11 mouse cellular contexts compared by ENCODE assay signal in genomic region chr12:40558600-40558999, GRCm38 (mm10).
A peak's percentile ranks its signal among the peaks of the same experiment; 100 is the strongest.
DNase-seq lines count a peak whose midpoint lies in the region; ATAC-seq and TF ChIP-seq lines count a peak whose summit lies in the region.
"Had no signal": no experiment of that assay in that cellular context is flagged by ENCODE, and none has a peak within 500 bp of the region (broad histone marks: within the 10 kb centered on the region; RNA-seq: fewer than 3 reads in every experiment).

No protein-coding gene starts in this region.

- no peaks in the 10 kb centered on the region for H3K9me3 ChIP-seq in limb, embryonic 13.5 days
- no peaks in the 10 kb centered on the region for H3K9me3 ChIP-seq in limb, embryonic 10.5 days (replicated peaks)
- H3K9me3 ChIP-seq in liver, postnatal 0 days (ENCODE audit: low read length), result no peaks in the 10 kb centered on the region
- H3K9me3 ChIP-seq: hindbrain, embryonic 12.5 days; limb, embryonic 12.5 days had no signal

- no peak for TF ChIP-seq POLR2A in heart, adult 2 months (IDR thresholded peaks at IDR 0.05; ENCODE audit: insufficient read depth, low read depth, low read length)

- TF ChIP-seq CTCF in heart, adult 2 months (IDR thresholded peaks at IDR 0.05), result no peak
- TF ChIP-seq CTCF in liver, postnatal 0 days (IDR thresholded peaks at IDR 0.05; ENCODE audit: low read depth), result no peak

- peaks cover 4% of the 10 kb centered on the region for H3K4me1 ChIP-seq in heart, adult 2 months (ENCODE audit: control insufficient read depth, insufficient read depth, low read length)
- 0 out of 2 replicates have a peak, but pooled peaks cover 4% of the 10 kb centered on the region for H3K4me1 ChIP-seq in limb, embryonic 13.5 days
- peaks cover 7% of the 10 kb centered on the region; the same call in 1 of the 2 replicates for H3K4me1 ChIP-seq in limb, embryonic 10.5 days
- no peaks in the 10 kb centered on the region for H3K4me1 ChIP-seq in liver, postnatal 0 days (ENCODE audit: insufficient read depth)
- H3K4me1 ChIP-seq: limb, embryonic 12.5 days had no signal

- H3K27me3 ChIP-seq in heart, adult 2 months (ENCODE audit: control insufficient read depth, insufficient read depth, low read length), result no peaks in the 10 kb centered on the region
- no peaks in the 10 kb centered on the region for H3K27me3 ChIP-seq in limb, embryonic 13.5 days
- H3K27me3 ChIP-seq in limb, embryonic 10.5 days (ENCODE audit: low read depth, poor library complexity, severe bottlenecking), result no peaks in the 10 kb centered on the region
- no peaks in the 10 kb centered on the region for H3K27me3 ChIP-seq in liver, postnatal 0 days (ENCODE audit: insufficient read depth, low read length)
- H3K27me3 ChIP-seq: hindbrain, embryonic 12.5 days; limb, embryonic 12.5 days had no signal

- no peak for TF ChIP-seq EP300 in heart, adult 2 months (IDR thresholded peaks at IDR 0.05; ENCODE audit: insufficient read depth, low read depth, low read length)
- no peak for TF ChIP-seq EP300 in liver, postnatal 0 days (IDR thresholded peaks at IDR 0.05; ENCODE audit: low read depth)

- intact Hi-C loops in heart, adult 2 months (cut with DNase I), result loop anchor here (5.0 kb wide), 2 partner anchors 51 to 111 kb away; partner anchors contain the start of genes Dock4 and Zfp277
- intact Hi-C loops in heart, postnatal 14 days (cut with DNase I), result no loop called here

- no peaks in the 10 kb centered on the region for H3K36me3 ChIP-seq in heart, adult 2 months (ENCODE audit: control insufficient read depth, insufficient read depth, low read length)
- no peaks in the 10 kb centered on the region for H3K36me3 ChIP-seq in limb, embryonic 13.5 days
- no peaks in the 10 kb centered on the region for H3K36me3 ChIP-seq in limb, embryonic 10.5 days
- H3K36me3 ChIP-seq in liver, postnatal 0 days (replicated peaks; ENCODE audit: insufficient read depth, low read length), result no peaks in the 10 kb centered on the region
- H3K36me3 ChIP-seq: hindbrain, embryonic 12.5 days; limb, embryonic 12.5 days had no signal

- H3K4me2 ChIP-seq in limb, embryonic 13.5 days (replicated peaks), result no peak overlapping the region
- peak overlapping the region; percentile 36; the same call in 1 of the 2 replicates for H3K4me2 ChIP-seq in liver, postnatal 0 days (ENCODE audit: low read depth, low read length)
- H3K4me2 ChIP-seq: hindbrain, embryonic 12.5 days; limb, embryonic 12.5 days had no signal

- ATAC-seq in limb, embryonic 13.5 days (ENCODE audit: low FRiP score, low read depth), result no peak
- peak; percentile 17 for ATAC-seq in CD4-positive, CD25-positive, alpha-beta regulatory T cell, adult 4 months
- ATAC-seq in liver, postnatal 0 days, result peak; percentile 73
- ATAC-seq in megakaryocyte-erythroid progenitor cell, adult 5-6 weeks (replicated peaks; ENCODE audit: low FRiP score, low TSS enrichment, poor library complexity, severe bottlenecking), result no peak

- peak overlapping the region; percentile 64 for H3K27ac ChIP-seq in heart, adult 2 months
- peak overlapping the region; percentile 22; the same call in 1 of the 2 replicates for H3K27ac ChIP-seq in limb, embryonic 13.5 days
- H3K27ac ChIP-seq in limb, embryonic 10.5 days, result no peak overlapping the region
- peak overlapping the region; percentile 67 for H3K27ac ChIP-seq in liver, postnatal 0 days (ENCODE audit: low read depth)
- H3K27ac ChIP-seq: hindbrain, embryonic 12.5 days; limb, embryonic 12.5 days had no signal

- no peak overlapping the region for H3K9ac ChIP-seq in heart, adult 2 months (ENCODE audit: low read depth, low read length)
- H3K9ac ChIP-seq in limb, embryonic 13.5 days, result no peak overlapping the region
- H3K9ac ChIP-seq in liver, postnatal 0 days (replicated peaks), result no peak overlapping the region
- H3K9ac ChIP-seq: hindbrain, embryonic 12.5 days; limb, embryonic 12.5 days had no signal

- peaks cover 3% of the 10 kb centered on the region for H3K79me2 ChIP-seq in heart, adult 2 months (replicated peaks; ENCODE audit: control insufficient read depth, insufficient read depth, low read length)

- no peak for DNase-seq in heart, adult 2 months
- DNase-seq in heart, postnatal 14 days, result no peak
- DNase-seq in limb, embryonic 10.5 days (ENCODE audit: low spot score), result no peak
- no peak for DNase-seq in liver, postnatal 0 days
- DNase-seq in right cerebral cortex, postnatal 4 days, result no peak
- DNase-seq: cerebellum, adult 8-10 months had no signal

- 38% methylated on average over 3 of the region's 3 CpGs for WGBS in heart, adult 2 months
- WGBS in limb, embryonic 13.5 days, result 71% methylated on average over 3 of the region's 3 CpGs
- 87% methylated on average over 3 of the region's 3 CpGs for WGBS in limb, embryonic 10.5 days
- 31% methylated on average over 3 of the region's 3 CpGs for WGBS in liver, postnatal 0 days (ENCODE audit: insufficient replicate concordance)

- no peak overlapping the region for H3K4me3 ChIP-seq in heart, adult 2 months
- no peak overlapping the region for H3K4me3 ChIP-seq in limb, embryonic 13.5 days
- H3K4me3 ChIP-seq in limb, embryonic 10.5 days, result no peak overlapping the region
- H3K4me3 ChIP-seq in liver, postnatal 0 days (ENCODE audit: low read depth, low read length), result no peak overlapping the region
- H3K4me3 ChIP-seq: hindbrain, embryonic 12.5 days; limb, embryonic 12.5 days had no signal

Comparison
In these comparisons a context has a peak if more than half of its experiments do, and no peak if none do; other contexts are left out.
1. ATAC-seq: peak in CD4-positive, CD25-positive, alpha-beta regulatory T cell, adult 4 months (single experiment) and liver, postnatal 0 days (single experiment); none in limb, embryonic 13.5 days (single experiment) and megakaryocyte-erythroid progenitor cell, adult 5-6 weeks (single experiment).